Mouse (Mus musculus): ENCODE measurements around the gene Pex6.

GRCm38 (mm10) chr17:46758753-46759152, 47.5 kb downstream of the Pex6 start:
- TF ChIP-seq CHD2 (IDR thresholded peaks at IDR 0.05; ENCODE audit: low read depth, low read length) (no peak), ZC3H11A (IDR thresholded peaks at IDR 0.05; ENCODE audit: borderline replicate concordance, low read depth, low read length) (no peak), MAFK (IDR thresholded peaks at IDR 0.05; ENCODE audit: insufficient read depth, low read depth, low read length) (no peak), ZNF384 (IDR thresholded peaks at IDR 0.05; ENCODE audit: low read depth, low read length) (no peak)

Measured in ES-E14 (cell line).